Mouse (Mus musculus): ENCODE measurements around the gene Nxph4.

Nxph4 gene

DNA sequence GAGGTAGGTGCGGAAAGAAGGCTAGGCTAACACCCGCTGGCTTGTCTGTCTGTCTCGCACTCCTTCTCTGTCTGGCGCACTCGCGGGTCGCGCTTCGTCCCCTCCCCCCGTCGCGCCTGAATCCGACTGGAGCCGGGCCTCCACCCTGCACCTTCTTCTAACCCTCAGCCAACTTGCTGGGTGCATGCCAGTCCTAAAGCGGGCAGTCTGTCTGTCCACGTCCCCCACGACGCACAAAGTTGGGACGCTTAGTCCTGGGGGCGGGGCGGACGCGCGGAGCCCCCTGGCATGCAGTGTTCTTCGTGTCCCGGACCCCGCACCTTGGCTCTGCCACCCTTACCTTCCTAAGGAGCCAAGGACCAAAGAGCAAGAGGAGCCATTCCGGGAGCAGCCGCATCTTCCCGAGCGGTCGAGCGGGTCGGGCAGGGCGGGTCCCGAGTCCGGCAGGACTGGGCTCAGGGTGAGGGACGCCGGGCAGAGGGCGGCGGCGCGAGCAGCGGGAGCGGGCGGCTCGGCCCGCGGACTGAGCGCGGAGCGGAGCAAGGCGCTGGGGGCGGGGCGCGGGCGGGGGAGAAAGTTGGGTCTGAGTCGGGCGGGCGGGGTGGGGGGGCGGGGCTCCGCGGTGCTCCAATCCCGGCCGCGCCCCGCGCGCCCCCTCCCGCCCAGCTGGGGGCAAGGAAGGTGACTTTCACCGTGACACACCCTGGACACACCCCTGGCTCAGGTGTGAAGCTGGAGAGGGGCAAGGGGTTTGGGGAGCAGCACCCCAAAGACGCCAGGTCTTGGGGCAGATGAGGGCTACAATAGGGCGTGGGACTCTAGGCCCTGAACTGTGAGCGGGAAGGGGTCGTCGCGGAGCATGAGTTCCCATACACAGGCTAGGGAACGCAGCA, at the start of gene Nxph4:
Gene Nxph4 (minus strand): TSS at position 524 of the 893 bp plus-strand sequence.
- no peak for DNase-seq (ENCODE audit: low spot score in 2 of 2)

DNA sequence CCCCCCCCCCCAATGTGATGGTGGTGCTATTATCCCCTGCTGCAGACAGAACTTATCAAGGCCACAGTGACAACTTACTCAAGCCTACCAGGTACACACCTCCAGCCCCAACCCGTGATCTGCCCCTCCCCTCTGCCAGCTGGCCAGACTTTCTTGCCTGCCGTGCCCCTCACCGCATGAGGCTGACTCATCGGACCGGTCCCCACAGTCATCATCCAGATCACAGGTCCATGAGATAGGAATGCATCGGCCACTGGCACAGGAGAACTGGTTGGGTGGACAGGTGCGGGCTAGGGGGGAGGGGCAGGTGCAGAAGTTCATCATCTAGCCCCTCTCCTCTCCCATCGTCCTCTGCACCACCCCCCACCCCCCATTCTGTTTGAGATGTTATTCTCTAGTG, 49.3 kb upstream of the Nxph4 start:
- no peak for DNase-seq (ENCODE audit: low spot score in 2 of 2)

DNA sequence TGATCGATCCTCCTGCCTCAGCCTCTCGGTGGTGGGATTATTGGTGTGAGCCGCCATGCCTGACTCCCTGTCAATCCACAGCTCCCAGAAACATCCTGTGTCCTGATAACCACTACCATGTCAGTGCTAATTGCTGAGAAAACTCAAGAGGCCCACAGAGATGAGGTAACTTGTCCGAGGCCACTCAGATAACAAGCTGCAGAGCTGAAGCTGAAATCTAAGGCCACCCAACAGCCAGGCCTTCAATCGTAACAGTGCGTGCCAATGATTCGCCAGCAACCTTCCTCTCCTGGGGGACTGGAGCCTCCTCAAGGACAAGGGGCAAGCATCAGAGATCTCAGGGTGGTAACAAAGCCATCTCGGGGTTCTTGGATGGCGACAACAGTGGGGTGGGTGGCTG, 46.9 kb upstream of the Nxph4 start:
- no peak for DNase-seq (ENCODE audit: low spot score in 2 of 2)

DNA sequence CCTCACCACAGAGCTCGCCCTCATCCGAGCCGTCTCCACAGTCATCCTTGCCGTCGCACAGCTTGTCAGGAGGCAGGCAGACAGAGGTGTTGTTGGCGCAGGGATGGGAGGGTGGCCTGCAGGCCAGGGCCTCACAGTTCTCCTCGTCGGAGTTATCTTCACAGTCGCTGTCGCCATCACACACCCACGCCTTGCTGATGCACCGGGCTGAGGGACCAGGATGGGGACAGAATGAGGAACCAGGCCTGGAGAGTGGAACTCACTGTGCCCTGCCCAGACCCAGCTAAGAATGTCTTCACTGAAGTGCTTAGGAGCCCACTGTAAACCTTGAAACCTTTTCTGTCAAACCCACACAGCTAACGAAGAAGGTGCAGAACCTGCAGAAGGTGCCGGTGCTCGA, 43.6 kb upstream of the Nxph4 start:
- no peak for DNase-seq (ENCODE audit: low spot score in 2 of 2)

DNA sequence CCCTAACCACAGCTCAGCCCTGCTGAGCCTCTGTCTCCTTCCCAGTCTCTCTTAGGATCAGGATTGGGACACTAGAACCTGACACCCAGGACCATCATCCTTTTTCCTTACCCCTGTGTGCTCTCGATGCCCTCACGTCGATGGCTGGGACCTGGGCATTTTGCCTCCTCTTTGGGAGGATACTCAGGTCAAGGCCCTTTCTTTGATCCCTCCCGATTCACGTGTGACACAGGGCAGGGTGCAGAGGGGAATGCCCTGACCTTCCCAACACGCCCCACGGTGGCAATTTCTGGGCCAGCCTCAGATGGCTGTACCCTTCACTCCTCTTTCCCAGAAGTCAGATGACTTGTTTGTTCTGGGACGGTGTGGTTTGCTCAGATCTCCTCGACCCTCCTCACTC, 42.8 kb upstream of the Nxph4 start:
- no peak for DNase-seq (ENCODE audit: low spot score in 2 of 2)

DNA sequence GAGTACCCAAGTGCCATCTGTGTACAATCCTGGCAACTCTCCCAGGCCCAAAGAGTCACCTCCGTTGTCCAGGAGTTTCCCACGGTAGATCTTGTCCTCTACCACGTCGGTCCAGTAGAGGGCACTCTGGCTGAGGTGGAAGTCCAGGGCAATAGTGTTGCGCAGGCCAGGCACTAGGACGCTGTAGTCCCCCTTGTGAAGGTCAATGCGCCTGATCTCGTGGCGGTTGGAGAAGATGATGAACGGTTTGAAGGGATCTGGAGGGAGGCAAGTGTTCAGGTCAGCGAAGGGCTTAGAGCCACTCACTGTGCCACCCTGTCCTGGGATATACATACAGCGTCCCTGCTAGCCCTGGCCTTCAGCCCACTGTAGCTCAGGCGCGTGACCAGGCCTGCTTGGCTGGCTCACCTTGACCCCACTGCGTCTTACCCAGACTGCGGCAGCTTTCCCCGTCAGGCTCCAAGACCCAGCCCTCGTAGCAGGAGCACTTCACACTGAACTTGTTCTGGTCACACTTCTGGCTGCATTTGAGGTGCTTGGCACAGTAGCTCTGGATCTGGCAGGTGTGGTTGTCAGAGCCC, 42.1 kb upstream of the Nxph4 start:
- peak in 1 of 2 experiments; percentile 65 for DNase-seq (ENCODE audit: low spot score in 2 of 2)

DNA sequence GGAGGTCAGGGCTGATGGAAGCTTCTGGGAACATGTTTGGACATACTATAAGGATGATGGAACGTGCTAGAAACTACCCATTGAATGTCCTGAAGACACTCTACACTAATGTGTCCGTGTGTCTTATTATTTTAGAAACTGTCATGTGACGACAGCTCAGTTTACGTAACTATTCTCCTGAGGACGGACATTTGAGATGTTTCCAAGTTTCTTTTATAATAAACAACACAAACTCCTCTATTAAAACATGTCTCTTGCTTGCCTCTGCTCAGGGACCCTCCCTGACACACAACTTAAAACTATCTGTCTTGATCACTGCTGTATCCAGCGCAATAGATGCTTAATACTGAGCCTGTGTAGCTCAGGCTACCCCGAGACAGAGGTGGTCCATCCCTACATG, 41.4 kb upstream of the Nxph4 start:
- DNase-seq (ENCODE audit: low spot score in 2 of 2): no peak

DNA sequence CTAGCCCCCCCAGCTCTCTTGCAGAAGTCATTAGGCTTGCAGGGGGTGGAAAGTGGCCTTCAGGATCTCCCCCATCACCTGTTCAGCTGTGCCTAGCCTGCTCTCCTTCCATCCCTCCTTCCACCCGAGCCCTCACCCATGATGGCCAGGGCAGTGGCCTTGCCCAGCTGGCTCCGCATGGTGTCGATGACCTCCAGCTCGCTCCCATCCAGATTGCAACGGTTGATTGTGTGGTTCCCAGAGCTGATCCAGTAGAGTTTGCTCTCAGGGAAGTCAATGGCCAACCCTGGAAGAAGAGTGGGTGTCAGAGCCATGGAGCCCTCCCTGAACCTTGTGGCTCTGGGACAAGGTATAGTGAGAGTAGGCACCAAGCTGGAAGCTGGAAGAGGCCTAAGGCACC, 37.9 kb upstream of the Nxph4 start:
- no peak for DNase-seq (ENCODE audit: low spot score in 2 of 2)

DNA sequence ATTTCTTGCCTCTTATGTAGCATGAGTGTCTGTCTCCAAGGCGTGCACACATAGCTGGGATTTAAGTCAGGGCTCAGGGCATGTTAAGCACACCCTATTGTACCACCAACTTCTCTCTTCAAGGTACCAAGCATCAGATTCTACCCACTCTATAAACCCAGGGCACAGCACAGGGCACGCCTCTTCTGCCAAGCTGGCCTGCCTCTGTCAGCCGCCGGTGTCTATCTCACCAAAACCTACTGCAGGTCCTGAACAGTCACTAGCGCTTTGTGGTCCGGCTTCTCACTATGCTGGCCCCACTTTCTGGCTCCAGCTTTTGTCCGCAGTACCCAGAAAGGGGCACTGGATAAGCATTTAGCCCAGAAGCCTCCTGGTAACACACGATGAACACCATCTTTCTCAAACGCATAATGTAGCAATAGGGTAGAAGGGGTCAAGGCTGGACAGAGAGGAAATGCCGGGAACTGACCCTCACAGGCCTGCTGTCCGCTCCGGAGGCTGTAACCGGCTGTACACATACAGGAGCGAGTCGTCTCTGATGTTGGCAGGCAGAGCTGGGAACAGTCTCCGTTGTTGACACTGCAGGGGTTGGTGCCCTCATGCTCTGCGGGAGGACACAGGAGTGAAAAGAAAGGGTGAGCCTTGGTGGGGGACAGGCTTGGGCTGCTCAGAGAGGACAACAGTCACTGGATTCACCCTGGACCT, 36.7 kb upstream of the Nxph4 start:
- no peak for DNase-seq (ENCODE audit: low spot score in 2 of 2)

DNA sequence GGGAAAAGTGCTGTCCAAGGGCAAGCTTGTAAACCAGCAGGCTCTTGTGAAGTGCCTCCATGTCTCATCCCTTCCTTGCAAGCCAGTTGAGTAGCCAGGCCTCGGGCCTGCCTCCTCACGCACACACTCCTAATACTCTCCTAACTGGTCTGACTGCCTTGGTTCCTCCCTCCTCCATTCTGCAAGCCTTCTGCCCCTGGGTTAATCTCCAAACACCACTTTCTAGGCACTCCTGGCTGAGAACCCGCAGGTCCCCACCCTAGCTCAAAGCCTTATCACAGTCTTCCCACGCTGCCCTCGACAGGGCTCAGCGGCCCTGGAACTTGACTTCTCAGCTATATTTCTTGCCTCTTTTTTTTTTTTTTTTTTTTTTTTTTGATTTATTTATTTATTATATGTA, 36.0 kb upstream of the Nxph4 start:
- DNase-seq (ENCODE audit: low spot score in 2 of 2): no peak

DNA sequence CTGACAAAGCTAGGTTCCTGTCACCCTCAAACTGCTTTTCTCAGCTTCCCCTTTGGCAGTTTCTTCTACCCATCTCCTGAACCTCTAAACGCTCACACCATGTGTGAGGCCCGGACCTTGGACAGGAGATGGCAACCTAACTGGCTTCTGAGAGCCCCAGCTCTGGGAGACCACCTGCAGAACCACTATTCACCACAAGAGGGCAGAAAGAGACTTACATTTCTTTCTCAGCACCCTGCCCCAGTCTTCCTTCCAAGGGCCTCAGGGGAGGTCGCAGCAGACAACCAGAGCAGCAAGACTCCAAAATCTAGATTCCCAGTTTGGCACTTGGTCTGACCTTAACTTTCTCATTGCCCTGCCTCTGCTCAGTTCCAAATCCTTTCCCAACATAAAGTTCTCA, 35.1 kb upstream of the Nxph4 start:
- peak in 1 of 2 experiments; percentile 70 for DNase-seq (ENCODE audit: low spot score in 2 of 2)

DNA sequence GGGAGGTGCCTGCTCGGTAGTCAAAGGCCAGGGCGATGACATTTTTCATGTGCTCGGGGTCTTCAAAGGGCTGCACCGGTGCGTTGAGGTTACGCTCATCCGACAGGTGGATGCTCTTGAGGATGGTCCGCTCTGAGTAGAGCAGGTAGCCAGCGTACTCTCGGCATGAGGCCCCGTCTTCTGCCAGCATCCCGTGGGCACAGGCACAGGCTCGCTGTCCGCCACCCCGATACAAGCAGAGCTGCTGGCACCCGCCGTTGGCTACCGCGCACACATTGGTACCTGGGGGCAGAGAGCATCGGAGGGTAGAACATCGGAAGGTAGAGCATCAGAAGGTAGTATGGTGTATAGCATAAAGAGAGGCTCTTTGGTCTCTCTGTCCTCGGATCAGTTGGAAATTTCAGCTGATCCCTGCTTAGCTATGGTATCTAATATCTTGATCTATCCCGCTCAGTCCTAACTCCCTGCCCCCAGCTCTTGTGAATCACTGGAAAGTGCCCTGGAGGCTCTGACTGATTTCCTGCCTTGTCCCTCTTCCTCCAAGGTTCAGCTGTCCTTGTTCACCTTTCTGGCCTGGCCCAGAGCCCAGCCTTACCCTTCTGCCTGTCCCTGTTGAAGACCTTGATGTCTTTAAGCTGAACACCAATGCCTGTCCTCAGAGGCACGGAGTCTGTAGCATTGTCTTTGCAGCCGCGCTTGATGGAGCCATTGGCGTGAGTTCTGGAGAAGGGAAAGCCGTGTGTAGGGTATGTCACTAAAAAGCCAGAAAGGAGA, 32.4 kb upstream of the Nxph4 start:
- DNase-seq (ENCODE audit: low spot score in 2 of 2): no peak

DNA sequence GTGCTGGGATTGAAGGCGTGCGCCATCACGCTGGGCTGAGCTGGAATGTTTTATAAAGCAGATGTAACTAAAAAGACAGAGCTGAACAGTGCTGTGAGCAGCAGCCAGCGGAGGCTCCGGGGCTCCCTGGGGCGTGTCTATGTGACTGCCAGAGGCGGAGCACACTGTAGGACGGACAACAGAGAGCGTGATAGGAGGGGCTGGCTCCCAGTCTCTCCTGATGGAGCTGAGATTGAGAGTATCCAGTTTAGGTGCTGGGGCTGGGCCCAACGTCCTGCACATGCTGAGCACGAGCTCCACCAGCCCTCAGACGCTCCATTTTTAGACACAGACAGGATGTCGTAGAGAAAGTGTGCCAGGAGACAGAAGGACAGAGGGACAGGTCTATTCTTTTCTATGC, 29.9 kb upstream of the Nxph4 start:
- DNase-seq (ENCODE audit: low spot score in 2 of 2): peak in 1 of 2 experiments; percentile 47

DNA sequence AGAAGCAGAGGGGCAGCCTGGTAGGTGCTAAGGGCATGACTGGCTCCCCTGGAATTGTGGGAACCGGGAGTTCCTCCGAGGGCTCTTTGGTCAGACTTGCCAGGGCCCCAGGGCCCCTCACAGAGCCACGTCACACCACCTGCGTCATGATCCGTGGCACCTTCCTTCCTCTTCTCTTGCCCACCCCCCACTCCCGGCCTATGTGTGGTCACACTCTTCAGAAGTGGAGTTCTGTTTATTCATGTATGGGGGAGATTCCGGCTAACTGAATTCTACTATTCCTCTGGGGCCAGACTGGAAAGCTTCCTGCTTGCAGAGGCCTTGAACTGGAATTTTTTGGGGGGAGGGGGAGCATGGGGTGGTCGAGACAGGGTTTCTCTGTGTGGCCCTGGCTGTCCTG, 29.5 kb upstream of the Nxph4 start:
- no peak for DNase-seq (ENCODE audit: low spot score in 2 of 2)

DNA sequence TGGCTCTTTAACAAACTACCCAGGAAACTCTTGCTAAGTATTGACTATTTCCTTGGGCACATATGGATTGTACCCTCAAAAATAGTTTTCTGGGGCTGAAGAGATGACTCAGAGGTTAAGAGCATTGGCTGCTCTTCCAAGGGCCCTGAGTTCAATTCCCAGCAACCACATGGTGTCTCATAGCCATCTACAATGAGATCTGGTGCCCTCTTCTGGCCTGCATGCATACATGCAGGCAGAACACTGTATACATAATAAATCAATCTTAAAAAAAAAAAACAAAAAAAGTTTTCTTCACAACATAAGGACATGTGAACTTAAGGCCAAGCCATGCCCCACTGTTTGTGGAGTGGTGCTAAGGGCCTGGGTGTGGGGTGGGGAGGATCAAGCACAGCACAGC, 26.8 kb upstream of the Nxph4 start:
- no peak for DNase-seq (ENCODE audit: low spot score in 2 of 2)

DNA sequence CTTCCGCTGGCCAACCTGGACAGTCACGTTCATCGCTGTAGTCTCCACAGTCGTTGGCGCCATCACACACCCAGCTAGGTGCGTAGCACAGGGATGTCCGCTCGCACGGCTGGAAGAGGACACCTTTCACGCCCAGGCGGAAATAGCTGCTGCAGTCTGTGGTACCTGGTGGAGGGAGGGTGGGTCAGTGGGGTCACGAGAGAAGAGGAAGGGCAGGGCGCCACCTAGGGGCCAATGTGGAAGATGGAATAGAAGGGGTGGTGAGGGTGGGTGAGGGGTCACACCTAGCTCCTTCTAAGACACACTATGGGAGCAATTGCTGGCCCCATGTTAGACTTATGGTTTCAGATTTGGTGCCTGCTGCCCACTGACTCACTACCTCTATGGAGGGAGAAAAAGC, 23.0 kb upstream of the Nxph4 start:
- no peak for DNase-seq (ENCODE audit: low spot score in 2 of 2)

DNA sequence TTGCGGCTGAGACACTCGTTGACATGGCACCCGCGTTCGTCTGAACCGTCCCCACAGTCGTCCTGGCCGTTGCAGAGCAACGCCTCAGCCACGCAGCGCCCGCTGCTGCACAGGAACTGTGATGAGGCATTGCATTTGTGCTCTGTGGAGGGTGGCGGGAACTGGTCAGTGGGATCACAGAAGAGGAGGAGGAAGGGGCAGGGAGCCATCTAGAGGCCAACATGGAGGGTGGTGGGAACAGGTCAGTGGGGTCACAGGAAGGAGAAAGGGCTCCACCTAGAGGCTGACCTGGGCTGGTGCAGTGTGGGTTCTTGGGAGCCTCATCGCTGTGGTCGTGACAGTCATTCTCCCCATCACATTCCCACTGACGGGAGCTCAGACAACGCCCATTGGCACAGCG, 21.3 kb upstream of the Nxph4 start:
- DNase-seq (ENCODE audit: low spot score in 2 of 2): no peak

DNA sequence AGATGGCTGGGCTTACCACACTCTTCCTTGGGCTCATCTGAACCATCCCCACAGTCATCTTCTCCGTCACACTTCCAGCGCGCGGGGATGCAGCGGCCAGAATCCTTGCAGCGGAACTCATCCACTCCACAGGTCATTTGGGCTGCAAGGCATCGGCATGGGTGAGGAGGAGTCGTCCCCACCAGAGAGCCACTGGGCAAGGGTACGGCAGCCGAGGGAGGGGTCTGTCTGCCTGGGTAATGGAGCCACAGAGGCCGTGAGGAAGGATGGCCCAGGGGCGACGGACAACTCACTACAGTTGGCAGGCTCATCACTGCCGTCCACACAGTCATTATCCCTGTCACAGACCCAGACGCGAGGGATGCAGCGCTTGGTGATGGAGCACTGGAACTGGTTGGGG, 15.5 kb upstream of the Nxph4 start:
- no peak for DNase-seq (ENCODE audit: low spot score in 2 of 2)

DNA sequence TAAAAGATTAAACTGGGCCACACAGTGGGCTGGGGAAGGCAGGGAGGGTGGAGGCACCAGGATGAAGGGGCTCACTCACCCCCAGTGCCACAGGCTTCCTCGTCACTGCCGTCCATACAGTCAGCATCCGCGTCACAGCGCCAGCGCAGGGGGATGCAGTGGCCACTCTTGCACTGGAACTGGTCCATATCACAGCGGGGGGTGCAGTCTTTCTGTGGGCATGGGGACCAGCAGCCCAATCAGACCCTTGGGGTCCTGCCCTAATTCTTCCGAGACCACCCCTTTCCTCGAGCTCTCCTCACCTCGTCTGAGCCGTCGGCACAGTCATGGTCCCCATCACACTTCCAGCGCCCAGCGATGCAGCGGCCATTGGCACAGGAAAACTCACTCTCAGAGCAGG, 13.9 kb upstream of the Nxph4 start:
- no peak for DNase-seq (ENCODE audit: low spot score in 2 of 2)

DNA sequence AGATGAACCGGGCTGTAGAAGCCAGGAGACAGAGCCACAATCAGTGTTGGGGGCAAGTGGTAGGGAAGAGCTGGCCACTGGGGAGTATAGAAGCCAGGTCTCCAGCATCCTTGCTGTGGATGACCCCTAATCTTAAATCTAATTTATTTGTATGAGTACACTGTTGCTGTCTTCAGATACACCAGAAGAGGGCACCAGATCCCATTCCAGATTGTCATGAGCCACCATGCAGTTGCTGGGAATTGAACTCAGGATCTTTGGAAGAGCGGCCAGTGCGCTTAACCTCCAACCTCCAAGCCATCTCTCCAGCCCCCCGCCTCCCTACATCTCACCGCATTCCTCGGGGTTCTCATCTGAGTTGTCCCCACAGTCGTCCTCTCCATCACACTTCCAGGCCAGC, 12.1 kb upstream of the Nxph4 start:
- DNase-seq (ENCODE audit: low spot score in 2 of 2): no peak

DNA sequence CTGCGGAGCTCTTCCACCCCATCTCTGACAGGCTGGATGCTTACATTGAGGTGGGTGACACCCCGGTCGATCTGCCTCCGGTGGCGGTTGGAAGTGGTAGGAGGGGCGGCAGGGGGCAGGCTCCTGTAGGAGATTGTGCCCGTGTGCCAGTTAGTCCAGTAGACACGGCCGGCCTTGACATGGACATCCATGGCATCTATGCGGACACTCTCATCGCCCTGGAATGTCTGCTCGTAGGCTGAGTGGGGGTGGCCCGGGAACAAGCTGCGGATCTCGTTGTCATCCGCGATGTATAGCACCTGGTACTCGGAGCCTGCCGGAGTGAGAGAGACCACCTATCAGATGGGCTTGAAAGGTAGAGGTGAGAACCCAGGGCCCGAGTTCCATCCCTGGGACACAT, 10.0 kb upstream of the Nxph4 start:
- no peak for DNase-seq (ENCODE audit: low spot score in 2 of 2)

DNA sequence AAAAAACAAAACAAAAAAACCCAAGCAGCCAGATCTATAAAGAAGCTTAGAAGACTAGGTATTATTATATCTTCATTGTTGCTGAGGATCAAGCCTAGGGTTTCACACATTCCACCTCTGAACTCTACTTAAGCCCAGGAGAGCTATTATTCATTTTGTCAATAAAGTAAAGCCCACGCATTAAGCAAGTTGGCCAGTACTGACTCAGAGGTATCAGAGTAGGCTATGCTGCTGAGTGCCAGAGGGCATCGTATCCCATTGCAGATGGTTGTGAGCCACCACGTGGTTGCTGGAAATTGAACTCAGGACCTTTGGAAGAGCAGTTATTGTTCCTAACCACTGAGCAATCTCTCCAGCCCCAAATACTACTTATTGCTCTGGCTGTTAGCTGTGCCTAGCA, 9.6 kb upstream of the Nxph4 start:
- DNase-seq (ENCODE audit: low spot score in 2 of 2): no peak

Data from left cerebral cortex, adult 9 months (tissue).